Mouse (Mus musculus) intestine, embryonic 14.5 days (tissue): ENCODE results near the gene Mpi. TPM values are rescaled to one million over a fixed set of nuclear protein-coding genes. Genes with fewer than 3 reads are reported as not detected.

Experiments used
- ATAC-seq: fragments of 200-750 bp; cut with Nextera tagmentation; replicated peaks from 2 replicates; pipeline ENCODE4 v1.8.0; 2017; ENCODE audit warnings: low read depth, moderate number of reproducible peaks, moderate TSS enrichment, moderate library complexity; ENCODE audit not compliant: low FRiP score, low TSS enrichment
- DNase-seq: peaks from one replicate; pipeline ENCODE4 v3.0.0-alpha.2; 2018; ENCODE audit warnings: low spot score
- H3K27ac ChIP-seq: fragments of 300-500 bp; sonication (generic); 2 replicates; pipeline ENCODE4 v1.5.1; 2014; ENCODE audit warnings: low read depth, mild to moderate bottlenecking, control low read depth
- H3K27me3 ChIP-seq: fragments of 300-500 bp; sonication (generic); replicated peaks from 2 replicates; pipeline ENCODE4 v1.6.1; 2014; ENCODE audit warnings: low read length, control low read depth; ENCODE audit not compliant: control insufficient read depth, insufficient read depth
- H3K36me3 ChIP-seq: fragments of 300-500 bp; sonication (generic); 2 replicates; pipeline ENCODE4 v1.6.1; 2014; ENCODE audit warnings: low read length, control low read depth; ENCODE audit not compliant: control insufficient read depth, insufficient read depth
- H3K4me1 ChIP-seq: fragments of 300-500 bp; sonication (generic); replicated peaks from 2 replicates; pipeline ENCODE4 v1.6.1; 2014; ENCODE audit warnings: low read length, control low read depth, mixed read lengths; ENCODE audit not compliant: control insufficient read depth, insufficient read depth
- H3K4me2 ChIP-seq: fragments of 300-500 bp; sonication (generic); 2 replicates; pipeline ENCODE4 v1.6.1; 2014; ENCODE audit warnings: low read length
- H3K4me3 ChIP-seq: fragments of 300-500 bp; sonication (generic); 2 replicates; pipeline ENCODE4 v1.5.1; 2014; ENCODE audit warnings: low read depth, low read length, control low read depth, mixed read lengths
- H3K9ac ChIP-seq: fragments of 300-500 bp; sonication (generic); 2 replicates; pipeline ENCODE4 v1.6.1; 2014; ENCODE audit warnings: mild to moderate bottlenecking, low read length
- H3K9me3 ChIP-seq: fragments of 300-500 bp; sonication (generic); 2 replicates; pipeline ENCODE4 v1.6.1; 2016; ENCODE audit warnings: low read length, control low read depth; ENCODE audit not compliant: control insufficient read depth
- WGBS: fragments of 180-500 bp; shearing (Covaris S2); extraction: QIAGEN DNeasy Blood & Tissue Kit; methylation state at CpG from one replicate; pipeline ENCODE4 v1.1.7; 2014; 5-methylcytosine and 5-hydroxymethylcytosine counted together
- polyA plus RNA-seq: library from polyadenylated mRNA; unstranded; fragments of >200 nt; fragmentation: Nextera tagmentation; extraction: Ambion mirVana; gene quantifications from 2 replicates; pipeline ENCODE4 v1.2.1, GENCODE M21; 2014

Mpi gene
- polyA plus RNA-seq, 1 experiment from 2014 or later, result 40.4 TPM

GRCm38 (mm10) chr9:57523754-57524153 is 28.8 kb downstream of the Mpi start:
- ATAC-seq (no peak), DNase-seq (no peak)

GRCm38 (mm10) chr9:57522861-57523246 is 29.7 kb downstream of the Mpi start:
- no peak overlapping the region for H3K27ac ChIP-seq
- H3K4me3 ChIP-seq, result peak overlapping the region; percentile 89; the same call in 1 of the 2 replicates

More at GRCm38 (mm10) chr9:57523754-57524153, 28.8 kb downstream of the Mpi start:
- H3K9ac ChIP-seq, result no peak overlapping the region
- H3K9me3 ChIP-seq, result no peaks in the 10 kb centered on the region
- WGBS, result 91% methylated on average over 1 of the region's 1 CpGs
- peaks cover under 1% of the 10 kb centered on the region; the same call in 1 of the 2 replicates for H3K36me3 ChIP-seq
- H3K27me3 ChIP-seq, result no peaks in the 10 kb centered on the region
- peaks cover 19% of the 10 kb centered on the region for H3K4me1 ChIP-seq
- no peak overlapping the region for H3K4me3 ChIP-seq
- H3K27ac ChIP-seq, result no peak overlapping the region
- no peak overlapping the region for H3K4me2 ChIP-seq

DNA sequence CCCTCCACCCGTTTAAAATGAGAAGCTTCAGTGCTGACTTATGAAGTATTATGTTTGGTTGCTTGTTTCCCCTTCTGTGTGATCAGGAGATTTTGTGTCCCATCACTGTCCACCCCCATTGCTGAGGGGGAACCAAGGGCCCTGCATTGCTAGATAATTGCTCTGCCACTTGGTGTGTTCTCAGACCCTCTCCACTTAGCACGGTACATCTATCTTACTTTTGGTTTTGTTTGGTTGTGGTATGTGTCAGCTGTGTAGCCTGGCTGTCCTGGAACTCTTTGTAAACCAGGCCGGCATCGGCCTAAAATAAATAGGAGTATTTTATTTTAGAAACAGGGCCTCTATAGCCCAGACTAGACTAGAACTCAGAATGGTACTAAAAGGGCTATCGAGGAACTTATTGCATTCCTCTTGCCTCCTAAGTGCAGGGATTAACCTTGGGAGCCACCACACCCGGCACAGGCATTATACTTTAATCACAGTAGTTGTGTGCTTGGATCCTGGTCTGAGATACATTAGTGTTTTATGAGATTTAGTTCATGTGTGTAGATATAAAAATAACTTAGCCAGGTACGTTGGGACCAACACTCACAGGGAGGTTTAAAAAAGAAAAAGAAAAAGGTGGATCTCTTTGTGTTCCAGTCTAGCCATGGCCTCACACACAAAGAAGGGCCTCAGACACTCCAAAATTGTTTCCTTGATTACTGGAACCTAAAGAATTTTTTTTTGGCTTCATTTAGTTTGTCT is 30.3 kb downstream of the Mpi start:
- no peak for ATAC-seq
- Histone ChIP-seq H3K27ac (peak overlapping the region; percentile 82; the same call in 1 of the 2 replicates), H3K4me3 (peak overlapping the region; percentile 89), H3K27me3 (no peaks in the 10 kb centered on the region), H3K9me3 (no peaks in the 10 kb centered on the region), H3K4me2 (peak overlapping the region; percentile 81), H3K9ac (peak overlapping the region; percentile 93), H3K4me1 (peaks cover 19% of the 10 kb centered on the region), H3K36me3 (no peaks in the 10 kb centered on the region)
- 27% methylated on average over 7 of the region's 7 CpGs for WGBS
- no peak for DNase-seq

More at GRCm38 (mm10) chr9:57522861-57523246, 29.7 kb downstream of the Mpi start:
- Histone ChIP-seq H3K4me2 (peak overlapping the region; percentile 81), H3K9me3 (no peaks in the 10 kb centered on the region), H3K36me3 (no peaks in the 10 kb centered on the region), H3K9ac (peak overlapping the region; percentile 93; the same call in 1 of the 2 replicates), H3K27me3 (no peaks in the 10 kb centered on the region), H3K4me1 (peaks cover 19% of the 10 kb centered on the region)
- no peak for ATAC-seq
- no peak for DNase-seq
- 79% methylated on average over 4 of the region's 4 CpGs for WGBS

GRCm38 (mm10) chr9:57521056-57521911 is 31.3 kb downstream of the Mpi start, which contains the start of gene Cox5a:
Cox5a (plus strand) TSS chr9:57521274.
- H3K27ac ChIP-seq, result peak within 1 kb of the TSS; percentile 82
- H3K36me3 ChIP-seq, result no peaks in the 10 kb centered on the region
- H3K4me2 ChIP-seq, result peak within 1 kb of the TSS; percentile 81
- peak within 1 kb of the TSS; percentile 93 for H3K9ac ChIP-seq
- H3K4me3 ChIP-seq, result peak within 1 kb of the TSS; percentile 89
- H3K4me1 ChIP-seq, result peaks cover 19% of the 10 kb centered on the region
- ATAC-seq (peak; percentile 96), DNase-seq (peak; percentile 90)
- no peaks in the 10 kb centered on the region for H3K9me3 ChIP-seq
- H3K27me3 ChIP-seq, result no peaks in the 10 kb centered on the region
- WGBS, result under 1% methylated on average over 95 of the region's 95 CpGs

GRCm38 (mm10) chr9:57520375-57521055 is 32.0 kb downstream of the Mpi start:
- WGBS, result 23% methylated on average over 16 of the region's 16 CpGs
- H3K27me3 ChIP-seq, result no peaks in the 10 kb centered on the region
- peak; percentile 43; the same call in 1 of the 2 replicates for ATAC-seq

DNA sequence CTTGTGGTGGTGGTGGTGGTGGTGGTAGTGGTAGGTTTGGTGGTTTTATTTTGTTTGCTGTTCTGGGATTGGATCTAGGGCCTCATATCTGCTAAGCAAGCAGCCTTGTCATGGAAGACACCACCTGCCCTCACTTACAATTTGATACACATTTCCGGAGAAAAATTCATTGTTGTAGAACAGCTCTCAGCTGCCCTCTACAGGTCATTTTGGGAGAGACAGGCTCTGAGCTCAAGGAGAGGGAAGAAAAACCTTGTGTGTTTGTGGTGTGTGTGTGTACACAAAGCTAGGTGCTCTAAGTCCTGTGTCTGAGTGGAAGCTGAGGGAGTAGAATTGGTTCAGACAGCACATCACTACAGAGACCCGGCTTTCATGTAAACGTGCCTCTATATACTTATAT is 35.5 kb downstream of the Mpi start:
- DNase-seq, result peak; percentile 94
- Histone ChIP-seq H3K9me3 (no peaks in the 10 kb centered on the region), H3K4me2 (no peak overlapping the region), H3K4me1 (peaks cover 7% of the 10 kb centered on the region), H3K27me3 (no peaks in the 10 kb centered on the region), H3K9ac (no peak overlapping the region), H3K27ac (no peak overlapping the region), H3K4me3 (no peak overlapping the region), H3K36me3 (no peaks in the 10 kb centered on the region)
- no peak for ATAC-seq
- WGBS, result 15% methylated on average over 3 of the region's 3 CpGs

More at GRCm38 (mm10) chr9:57520375-57521055, 32.0 kb downstream of the Mpi start:
- no peaks in the 10 kb centered on the region for H3K36me3 ChIP-seq
- peak overlapping the region; percentile 93 for H3K9ac ChIP-seq
- peak overlapping the region; percentile 89 for H3K4me3 ChIP-seq
- peaks cover 19% of the 10 kb centered on the region for H3K4me1 ChIP-seq
- H3K4me2 ChIP-seq, result peak overlapping the region; percentile 81
- H3K27ac ChIP-seq, result peak overlapping the region; percentile 65
- no peaks in the 10 kb centered on the region for H3K9me3 ChIP-seq
- no peak for DNase-seq

DNA sequence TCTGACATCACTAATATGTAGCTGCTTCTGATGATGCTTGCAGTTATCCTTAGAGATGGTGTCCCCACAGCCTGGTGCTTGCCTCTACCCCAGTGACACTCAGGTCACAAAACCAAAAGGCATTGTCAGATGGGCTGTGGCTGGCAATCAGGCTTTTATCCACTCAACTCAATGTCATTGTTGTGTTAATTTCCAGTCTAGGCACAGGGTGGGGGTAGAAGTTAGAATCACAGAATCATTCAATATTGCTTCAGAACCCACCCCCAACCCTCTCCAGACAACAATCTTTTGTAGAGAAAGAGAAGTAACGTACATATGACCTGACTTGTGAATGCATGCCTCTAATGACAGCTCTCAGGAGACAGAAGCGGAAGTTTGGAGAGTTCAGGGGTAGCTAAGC is 42.0 kb downstream of the Mpi start:
- no peak for DNase-seq
- no peaks in the 10 kb centered on the region for H3K36me3 ChIP-seq
- peaks cover 10% of the 10 kb centered on the region for H3K27me3 ChIP-seq
- no peak overlapping the region for H3K9ac ChIP-seq
- no peak for ATAC-seq
- no peak overlapping the region for H3K27ac ChIP-seq
- no peak overlapping the region for H3K4me3 ChIP-seq
- no peak overlapping the region for H3K4me2 ChIP-seq
- H3K9me3 ChIP-seq, result no peaks in the 10 kb centered on the region
- WGBS, result 76% methylated on average over 2 of the region's 2 CpGs
- H3K4me1 ChIP-seq, result peaks cover under 1% of the 10 kb centered on the region

GRCm38 (mm10) chr9:57505700-57506099 is 46.9 kb downstream of the Mpi start:
- no peak overlapping the region for H3K4me3 ChIP-seq
- ATAC-seq (peak; percentile 71), DNase-seq (peak; percentile 66)
- no peak overlapping the region for H3K9ac ChIP-seq
- peak overlapping the region; percentile 13; the same call in 1 of the 2 replicates for H3K4me2 ChIP-seq
- H3K27me3 ChIP-seq, result peaks cover 59% of the 10 kb centered on the region
- H3K36me3 ChIP-seq, result no peaks in the 10 kb centered on the region
- H3K9me3 ChIP-seq, result no peaks in the 10 kb centered on the region
- H3K27ac ChIP-seq, result no peak overlapping the region
- H3K4me1 ChIP-seq, result peaks cover 22% of the 10 kb centered on the region
- 10% methylated on average over 8 of the region's 8 CpGs for WGBS
